8 mouse cellular contexts compared by ENCODE assay signal in the genomic region with DNA sequence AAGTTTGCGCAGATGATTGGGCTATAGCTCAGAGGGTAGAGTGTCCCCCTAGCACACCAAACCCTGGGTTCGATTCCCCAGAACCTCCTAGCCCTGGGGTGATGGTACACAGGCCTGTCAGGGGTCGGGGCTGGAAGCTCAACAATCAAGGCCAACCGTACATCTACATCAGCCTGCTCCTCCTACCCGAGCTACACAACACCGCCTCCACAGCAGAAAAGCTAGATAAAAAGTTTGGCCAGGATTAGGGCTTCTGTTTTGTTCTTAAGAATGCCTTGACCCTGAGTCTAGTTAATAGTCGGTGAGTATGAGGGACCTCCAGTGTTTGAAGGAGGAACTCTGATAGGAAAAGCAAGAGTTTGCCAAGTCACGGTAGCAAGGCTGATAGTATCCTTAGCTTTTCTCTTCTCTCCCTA. TPM values are rescaled to one million over a fixed set of nuclear protein-coding genes. Genes with fewer than 3 reads are reported as not detected.
A peak's percentile ranks its signal among the peaks of the same experiment; 100 is the strongest.
DNase-seq lines count a peak whose midpoint lies in the region; ATAC-seq and TF ChIP-seq lines count a peak whose summit lies in the region.

No protein-coding gene starts in this region.

- H3K36me3 ChIP-seq in lung, embryonic 15.5 days: peaks cover 27% of the 10 kb centered on the region
- H3K36me3 ChIP-seq in hindbrain, postnatal 0 days (ENCODE audit: insufficient read depth, low read length): peaks cover 14% of the 10 kb centered on the region; the same call in 1 of the 2 replicates
- peaks cover 36% of the 10 kb centered on the region for H3K36me3 ChIP-seq in neural tube, embryonic 13.5 days

- peak overlapping the region; percentile 100 for H3K4me3 ChIP-seq in lung, embryonic 15.5 days
- peak overlapping the region; percentile 87 for H3K4me3 ChIP-seq in hindbrain, postnatal 0 days (ENCODE audit: low read length)
- H3K4me3 ChIP-seq in neural tube, embryonic 13.5 days: peak overlapping the region; percentile 86

- TF ChIP-seq CTCF in hindbrain, postnatal 0 days (IDR thresholded peaks at IDR 0.05; ENCODE audit: low read depth): no peak

- peak overlapping the region; percentile 73 for H3K4me2 ChIP-seq in lung, embryonic 15.5 days
- peak overlapping the region; percentile 93 for H3K4me2 ChIP-seq in hindbrain, postnatal 0 days (ENCODE audit: low read depth, low read length)
- H3K4me2 ChIP-seq in neural tube, embryonic 13.5 days: peak overlapping the region; percentile 74

- no peak for ATAC-seq in lung, embryonic 15.5 days (ENCODE audit: borderline replicate concordance, extremely low read depth, low FRiP score, low TSS enrichment)
- ATAC-seq in common myeloid progenitor, adult 5-6 weeks (replicated peaks; ENCODE audit: low read depth, poor library complexity, severe bottlenecking): peak; percentile 2
- peak; percentile 4; the same call in 1 of the 2 replicates for ATAC-seq in hindbrain, postnatal 0 days
- ATAC-seq in neural tube, embryonic 13.5 days (ENCODE audit: low read depth): peak; percentile 23; the same call in 1 of the 2 replicates
- no peak for ATAC-seq in frontal cortex, adult (ENCODE audit: low TSS enrichment)

- H3K27me3 ChIP-seq in lung, embryonic 15.5 days: no peaks in the 10 kb centered on the region
- H3K27me3 ChIP-seq in hindbrain, postnatal 0 days (ENCODE audit: insufficient read depth, low read length): no peaks in the 10 kb centered on the region
- no peaks in the 10 kb centered on the region for H3K27me3 ChIP-seq in neural tube, embryonic 13.5 days

- no peaks in the 10 kb centered on the region for H3K9me3 ChIP-seq in lung, embryonic 15.5 days
- no peaks in the 10 kb centered on the region for H3K9me3 ChIP-seq in hindbrain, postnatal 0 days (ENCODE audit: low read length)
- no peaks in the 10 kb centered on the region for H3K9me3 ChIP-seq in neural tube, embryonic 13.5 days

- peak overlapping the region; percentile 98; the same call in 1 of the 2 replicates for H3K27ac ChIP-seq in lung, embryonic 15.5 days
- peak overlapping the region; percentile 98 for H3K27ac ChIP-seq in hindbrain, postnatal 0 days
- H3K27ac ChIP-seq in neural tube, embryonic 13.5 days (replicated peaks): peak overlapping the region; percentile 97; the same call in 1 of the 2 replicates

- no peak for DNase-seq in lung, adult 18-20 months
- no peak for DNase-seq in hindbrain, postnatal 0 days (ENCODE audit: low spot score)
- no peak for DNase-seq in ovary, postnatal 10 days (ENCODE audit: low spot score)
- DNase-seq in right cerebral cortex, postnatal 10 days (ENCODE audit: low spot score in 2 of 2): no peak

- peak overlapping the region; percentile 99 for H3K9ac ChIP-seq in lung, embryonic 15.5 days
- H3K9ac ChIP-seq in hindbrain, postnatal 0 days (replicated peaks; ENCODE audit: low read length): peak overlapping the region; percentile 87
- H3K9ac ChIP-seq in neural tube, embryonic 13.5 days: peak overlapping the region; percentile 95

- 11% methylated on average over 8 of the region's 8 CpGs for WGBS in lung, embryonic 15.5 days
- 24% methylated on average over 8 of the region's 8 CpGs for WGBS in hindbrain, postnatal 0 days
- WGBS in neural tube, embryonic 13.5 days: 41% methylated on average over 8 of the region's 8 CpGs

- peaks cover 11% of the 10 kb centered on the region for H3K4me1 ChIP-seq in lung, embryonic 15.5 days
- peaks cover 12% of the 10 kb centered on the region; the same call in 1 of the 2 replicates for H3K4me1 ChIP-seq in hindbrain, postnatal 0 days (ENCODE audit: insufficient read depth, low read length)
- H3K4me1 ChIP-seq in neural tube, embryonic 13.5 days (replicated peaks): peaks cover 16% of the 10 kb centered on the region

RNA-seq across cellular contexts. Expression of gene Trrap, which starts 1.5 kb away (rescaled TPM):
- 57.2 and 58.1 TPM in 2 replicates for polyA plus RNA-seq in lung, embryonic 15.5 days (2015; fragmentation: Nextera tagmentation; extraction: Ambion mirVana)
- 73.3 and 78.8 TPM in 2 replicates for total RNA-seq in common myeloid progenitor, adult 5-6 weeks (2017)
- total RNA-seq in hindbrain, postnatal 0 days (2014; rRNA removed): 149 and 156 TPM in 2 replicates
- 58.4 and 61.2 TPM in 2 replicates for polyA plus RNA-seq in hindbrain, postnatal 0 days (2015; fragmentation: Nextera tagmentation; extraction: Ambion mirVana)
- polyA plus RNA-seq in neural tube, embryonic 13.5 days (2015; fragmentation: Nextera tagmentation; extraction: Ambion mirVana): 72.1 and 80.6 TPM in 2 replicates

RNA-seq across cellular contexts. Expression of gene Tmem130, which starts 7.5 kb away (rescaled TPM):
- 0.52 and 0.80 TPM in 2 replicates for polyA plus RNA-seq in lung, embryonic 15.5 days (2015; fragmentation: Nextera tagmentation; extraction: Ambion mirVana)
- 0.55 TPM in 1 of 2 replicates, not detected in the other for total RNA-seq in common myeloid progenitor, adult 5-6 weeks (2017)
- total RNA-seq in hindbrain, postnatal 0 days (2014; rRNA removed): 310 and 321 TPM in 2 replicates
- polyA plus RNA-seq in hindbrain, postnatal 0 days (2015; fragmentation: Nextera tagmentation; extraction: Ambion mirVana): 412 and 459 TPM in 2 replicates
- polyA plus RNA-seq in neural tube, embryonic 13.5 days (2015; fragmentation: Nextera tagmentation; extraction: Ambion mirVana): 171 and 179 TPM in 2 replicates

Comparison
In these comparisons a context has a peak if more than half of its experiments do, and no peak if none do; other contexts are left out.
1. ATAC-seq: peak in common myeloid progenitor, adult 5-6 weeks (single experiment), hindbrain, postnatal 0 days (single experiment) and neural tube, embryonic 13.5 days (single experiment); none in lung, embryonic 15.5 days (single experiment) and frontal cortex, adult (single experiment).
2. RNA of gene Tmem130, which starts 7.5 kb away (polyA plus RNA-seq): 412 to 459 TPM in hindbrain, postnatal 0 days and 171 to 179 TPM in neural tube, embryonic 13.5 days; 0.52 to 0.80 TPM in lung, embryonic 15.5 days; every median in the first group is over 10 times any median in the second.
3. Peak in every context shown above with its lines, with median percentiles within 50 percentile points of each other: H3K27ac ChIP-seq, H3K4me2 ChIP-seq, H3K4me3 ChIP-seq and H3K9ac ChIP-seq.